In genomic region chr2:58175392-58176291, GRCm38 (mm10) we compare ENCODE assay signal across 9 mouse cellular contexts. TPM values are rescaled to one million over a fixed set of nuclear protein-coding genes. Genes with fewer than 3 reads are reported as not detected.
A peak's percentile ranks its signal among the peaks of the same experiment; 100 is the strongest.
DNase-seq lines count a peak whose midpoint lies in the region; ATAC-seq lines count a peak whose summit lies in the region.
"Had no signal": no experiment of that assay in that cellular context is flagged by ENCODE, and none has a peak within 500 bp of the region (broad histone marks: within the 10 kb centered on the region; RNA-seq: fewer than 3 reads in every experiment).

No protein-coding gene starts in this region.

- WGBS in midbrain, embryonic 14.5 days, result 92% methylated on average over 8 of the region's 8 CpGs
- WGBS in midbrain, embryonic 10.5 days, result 90% methylated on average over 8 of the region's 8 CpGs
- 86% methylated on average over 8 of the region's 8 CpGs for WGBS in neural tube, embryonic 15.5 days

- H3K27me3 ChIP-seq in midbrain, embryonic 14.5 days (ENCODE audit: control insufficient read depth, insufficient read depth, low read length), result no peaks in the 10 kb centered on the region
- H3K27me3 ChIP-seq in midbrain, embryonic 10.5 days (ENCODE audit: low read depth, poor library complexity, severe bottlenecking), result no peaks in the 10 kb centered on the region
- no peaks in the 10 kb centered on the region for H3K27me3 ChIP-seq in neural tube, embryonic 15.5 days (replicated peaks)

- H3K4me3 ChIP-seq in midbrain, embryonic 14.5 days (replicated peaks; ENCODE audit: low read depth, low read length), result no peak overlapping the region
- H3K4me3 ChIP-seq in midbrain, embryonic 10.5 days, result no peak overlapping the region
- no peak overlapping the region for H3K4me3 ChIP-seq in neural tube, embryonic 15.5 days (replicated peaks)

- H3K4me1 ChIP-seq in midbrain, embryonic 14.5 days (ENCODE audit: control insufficient read depth, insufficient read depth, low read length), result no peaks in the 10 kb centered on the region; the same call in 1 of the 2 replicates
- H3K4me1 ChIP-seq in midbrain, embryonic 10.5 days, result no peaks in the 10 kb centered on the region
- no peaks in the 10 kb centered on the region for H3K4me1 ChIP-seq in neural tube, embryonic 15.5 days

- no peaks in the 10 kb centered on the region for H3K36me3 ChIP-seq in midbrain, embryonic 14.5 days (ENCODE audit: control insufficient read depth, insufficient read depth, low read length)
- no peaks in the 10 kb centered on the region for H3K36me3 ChIP-seq in midbrain, embryonic 10.5 days
- H3K36me3 ChIP-seq in neural tube, embryonic 15.5 days, result no peaks in the 10 kb centered on the region

- H3K27ac ChIP-seq in midbrain, embryonic 14.5 days (replicated peaks; ENCODE audit: low read depth, low read length), result 0 out of 2 replicates have a peak overlapping the region, but pooled peaks have one; percentile 75
- no peak overlapping the region for H3K27ac ChIP-seq in midbrain, embryonic 10.5 days (replicated peaks)
- H3K27ac ChIP-seq in neural tube, embryonic 15.5 days (replicated peaks), result no peak overlapping the region

- H3K4me2 ChIP-seq in midbrain, embryonic 14.5 days (ENCODE audit: low read length), result no peak overlapping the region
- no peak overlapping the region for H3K4me2 ChIP-seq in neural tube, embryonic 15.5 days
- H3K4me2 ChIP-seq: midbrain, embryonic 11.5 days had no signal

- H3K9ac ChIP-seq in midbrain, embryonic 14.5 days (replicated peaks; ENCODE audit: low read length), result no peak overlapping the region
- H3K9ac ChIP-seq in neural tube, embryonic 15.5 days (replicated peaks), result no peak overlapping the region

- DNase-seq in midbrain, embryonic 14.5 days, result no peak
- no peak for DNase-seq in midbrain, embryonic 10.5 days (ENCODE audit: low spot score)
- DNase-seq in cerebellum, adult 9-10 months, result peak; percentile 84
- DNase-seq in kidney, adult 18-20 months, result peak; percentile 75
- peak; percentile 29 to 47 for DNase-seq in lung, postnatal 4 days
- DNase-seq in B cell, adult 2 months, result no peak

- ATAC-seq in midbrain, embryonic 14.5 days (ENCODE audit: low FRiP score, low TSS enrichment), result no peak
- no peak for ATAC-seq in neural tube, embryonic 15.5 days (ENCODE audit: low FRiP score)
- no peak for ATAC-seq in granulocyte monocyte progenitor cell, adult 5-6 weeks (replicated peaks; ENCODE audit: poor library complexity, severe bottlenecking)

- no peaks in the 10 kb centered on the region for H3K9me3 ChIP-seq in midbrain, embryonic 14.5 days (ENCODE audit: control insufficient read depth, low read length)
- no peaks in the 10 kb centered on the region for H3K9me3 ChIP-seq in midbrain, embryonic 10.5 days (replicated peaks)
- H3K9me3 ChIP-seq in neural tube, embryonic 15.5 days (replicated peaks), result no peaks in the 10 kb centered on the region

RNA-seq across cellular contexts. Expression of gene Cytip, which starts 19.7 kb away (rescaled TPM):
- polyA plus RNA-seq in midbrain, embryonic 14.5 days (2014; fragmentation: Nextera tagmentation; extraction: Ambion mirVana), result 0.38 TPM in 1 of 2 replicates, not detected in the other
- polyA plus RNA-seq in midbrain, embryonic 10.5 days (2016; fragmentation: Nextera tagmentation; extraction: Ambion mirVana), result 0.05 and 0.06 TPM in 2 replicates
- polyA plus RNA-seq in neural tube, embryonic 15.5 days (2015; fragmentation: Nextera tagmentation; extraction: Ambion mirVana), result 0.08 and 4.6 TPM in 2 replicates
- total RNA-seq in granulocyte monocyte progenitor cell, adult 5-6 weeks (2014; fragmentation: Nextera tagmentation), result 7.4 and 15.5 TPM in 2 replicates
- total RNA-seq in granulocyte monocyte progenitor cell, adult 5-6 weeks (2017), result 27.2 and 47.7 TPM in 2 replicates

Comparison
In these comparisons a context has a peak if more than half of its experiments do, and no peak if none do; other contexts are left out.
1. DNase-seq: peak in cerebellum, adult 9-10 months (single experiment), kidney, adult 18-20 months (single experiment) and lung, postnatal 4 days (2 of 2); none in midbrain, embryonic 14.5 days (single experiment), midbrain, embryonic 10.5 days (single experiment) and B cell, adult 2 months (0 of 2).